Mouse (Mus musculus) neutrophil, adult 5-6 weeks (primary cell): ENCODE measurements around the gene Stard13. TPM values are rescaled to one million over a fixed set of nuclear protein-coding genes. Genes with fewer than 3 reads are reported as not detected.

Experiments
- ATAC-seq: fragments of 151-379, 151-347 bp; 2 replicates; pipeline ENCODE4 v1.8.0; 2017; ENCODE audit warnings: mild to moderate bottlenecking, moderate TSS enrichment; ENCODE audit not compliant: insufficient number of reproducible peaks, poor library complexity, low FRiP score, severe bottlenecking; ENCODE audit errors: extremely low read depth
- total RNA-seq: library from RNA; stranded (forward); fragments of 200-1000 nt; gene quantifications from 2 replicates; pipeline ENCODE4 v1.2.3, GENCODE M21; 2017

Stard13 gene
- total RNA-seq, 1 experiment from 2014 or later, result not detected

DNA sequence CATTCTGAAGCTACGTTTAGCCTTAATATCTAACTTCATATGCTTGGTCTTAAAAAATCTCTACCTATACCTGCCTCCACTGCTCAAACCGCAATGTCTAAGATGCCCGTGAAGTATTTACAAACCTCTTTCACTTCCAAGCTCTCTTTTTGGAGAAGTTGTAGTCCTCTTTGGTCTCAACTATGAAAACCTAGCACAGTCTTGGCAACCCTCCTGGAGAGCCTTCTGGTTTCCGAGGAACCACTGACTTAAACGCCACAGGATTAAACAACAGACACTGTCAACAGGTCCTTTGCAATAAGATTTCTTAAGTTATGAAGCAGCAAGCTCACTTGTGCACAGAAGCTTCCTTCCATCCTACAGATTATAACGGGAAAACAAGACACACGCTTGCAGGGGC lies 1.8 kb downstream of the Stard13 start:
- no peak for ATAC-seq

- no peak for ATAC-seq
Measured at GRCm38 (mm10) chr5:151231411-151231810, 2.2 kb downstream of the Stard13 start.

DNA sequence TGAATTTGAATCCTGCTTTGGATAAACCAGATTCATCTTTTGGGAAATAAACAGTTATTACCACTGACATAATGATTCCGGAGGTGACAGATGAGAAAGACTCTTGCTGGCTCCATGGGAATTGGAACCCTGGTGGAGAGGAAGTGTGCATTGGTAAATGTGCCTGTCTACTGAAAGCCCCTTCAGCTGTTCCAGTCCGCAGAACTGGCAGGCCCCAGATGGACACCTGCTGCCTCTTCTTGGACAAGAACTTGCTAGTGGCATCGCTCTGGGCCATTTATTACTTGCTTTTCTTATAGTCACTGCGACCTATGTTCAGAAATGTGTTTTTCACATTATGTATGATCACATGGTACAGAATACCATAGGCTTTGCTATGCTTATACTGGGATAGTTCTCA lies 3.2 kb downstream of the Stard13 start:
- ATAC-seq, result no peak

- no peak for ATAC-seq
Measured at GRCm38 (mm10) chr5:151228367-151229005, 5.2 kb downstream of the Stard13 start.

- ATAC-seq, result no peak
Measured at GRCm38 (mm10) chr5:151223696-151224366, 9.8 kb downstream of the Stard13 start.

GRCm38 (mm10) chr5:151222791-151223190 lies 10.8 kb downstream of the Stard13 start:
- no peak for ATAC-seq

DNA sequence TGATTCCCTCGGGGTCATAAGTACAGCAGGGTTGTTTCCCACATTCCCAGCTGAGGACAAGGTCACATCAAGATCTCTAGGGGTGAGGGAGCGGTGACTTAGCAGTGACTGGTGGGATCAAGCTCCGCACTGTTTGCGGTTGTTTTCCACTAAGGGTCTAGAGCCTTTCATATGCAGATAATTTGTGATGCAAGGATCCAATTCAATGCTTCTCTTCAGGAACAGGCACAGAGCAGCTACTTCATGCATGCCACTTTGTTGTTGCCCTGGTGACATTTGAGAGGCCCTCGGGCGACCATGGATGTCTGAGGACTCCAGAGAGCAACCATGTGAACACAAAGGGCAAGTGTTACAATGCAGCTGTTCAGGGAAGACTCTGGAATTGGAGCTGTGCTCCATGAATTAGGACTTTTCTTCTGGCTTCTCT lies 14.9 kb downstream of the Stard13 start:
- ATAC-seq, result no peak

DNA sequence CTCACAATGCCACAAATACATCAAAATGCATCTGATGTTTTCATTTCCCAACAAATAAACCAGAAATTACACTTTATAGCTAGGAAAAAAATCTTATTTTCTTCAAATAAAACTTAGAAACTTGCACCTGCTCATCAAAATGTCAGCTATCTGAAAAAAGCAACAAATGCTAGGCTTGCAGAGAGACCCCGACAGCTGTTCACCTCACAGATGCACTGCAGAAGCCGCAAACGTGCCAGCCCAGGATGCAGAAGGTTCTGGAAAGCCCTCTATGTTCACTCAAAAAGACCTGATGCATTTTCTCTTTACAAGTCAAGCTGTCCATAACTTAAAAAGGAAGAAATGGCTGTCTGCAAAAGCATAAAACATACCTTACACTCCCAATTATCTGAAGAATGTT lies 20.5 kb downstream of the Stard13 start:
- ATAC-seq, result no peak

DNA sequence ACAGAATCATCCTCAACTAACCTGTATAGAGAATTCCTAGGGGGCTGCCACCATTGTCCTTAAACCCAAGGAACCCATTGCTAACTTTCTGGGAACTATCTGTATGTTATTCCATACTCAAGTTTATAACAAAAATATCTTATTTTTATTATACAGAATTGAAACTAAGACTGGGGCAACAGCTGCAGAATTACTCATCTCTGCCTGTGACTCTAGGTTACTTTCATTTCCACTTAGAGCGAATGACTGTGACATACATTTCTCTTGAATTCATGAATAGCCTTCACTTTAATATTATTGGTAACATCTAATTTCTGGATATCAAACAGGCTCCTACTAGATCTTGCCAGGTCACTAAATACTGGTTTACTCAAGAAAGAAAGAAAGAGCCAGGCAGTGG lies 22.8 kb downstream of the Stard13 start:
- ATAC-seq, result no peak

GRCm38 (mm10) chr5:151210060-151210459 lies 23.6 kb downstream of the Stard13 start:
- ATAC-seq, result no peak

GRCm38 (mm10) chr5:151205017-151205416 lies 28.6 kb downstream of the Stard13 start:
- ATAC-seq, result no peak

GRCm38 (mm10) chr5:151202925-151203324 lies 30.7 kb downstream of the Stard13 start:
- ATAC-seq, result no peak

GRCm38 (mm10) chr5:151201220-151201619 lies 32.4 kb downstream of the Stard13 start:
- ATAC-seq, result no peak

DNA sequence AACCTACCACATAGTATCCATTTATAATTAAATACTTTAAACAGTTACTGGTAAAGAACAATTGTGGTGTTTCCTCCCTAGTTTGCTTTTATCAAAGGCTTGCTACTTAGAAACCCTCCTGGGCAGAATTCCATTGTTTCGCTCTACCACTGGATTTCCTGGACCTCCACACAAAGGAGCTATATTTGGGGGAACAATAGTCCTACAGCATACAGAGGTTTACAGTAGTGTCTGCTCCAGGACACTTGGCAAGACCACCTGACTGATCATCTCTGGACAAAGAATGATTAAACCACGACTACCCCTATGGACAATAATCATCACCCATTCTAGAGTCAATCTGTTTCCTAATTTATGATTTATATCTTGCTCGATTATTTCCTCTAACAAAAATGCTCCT lies 34.4 kb downstream of the Stard13 start:
- no peak for ATAC-seq

GRCm38 (mm10) chr5:151196603-151197272 lies 36.9 kb downstream of the Stard13 start:
- no peak for ATAC-seq

DNA sequence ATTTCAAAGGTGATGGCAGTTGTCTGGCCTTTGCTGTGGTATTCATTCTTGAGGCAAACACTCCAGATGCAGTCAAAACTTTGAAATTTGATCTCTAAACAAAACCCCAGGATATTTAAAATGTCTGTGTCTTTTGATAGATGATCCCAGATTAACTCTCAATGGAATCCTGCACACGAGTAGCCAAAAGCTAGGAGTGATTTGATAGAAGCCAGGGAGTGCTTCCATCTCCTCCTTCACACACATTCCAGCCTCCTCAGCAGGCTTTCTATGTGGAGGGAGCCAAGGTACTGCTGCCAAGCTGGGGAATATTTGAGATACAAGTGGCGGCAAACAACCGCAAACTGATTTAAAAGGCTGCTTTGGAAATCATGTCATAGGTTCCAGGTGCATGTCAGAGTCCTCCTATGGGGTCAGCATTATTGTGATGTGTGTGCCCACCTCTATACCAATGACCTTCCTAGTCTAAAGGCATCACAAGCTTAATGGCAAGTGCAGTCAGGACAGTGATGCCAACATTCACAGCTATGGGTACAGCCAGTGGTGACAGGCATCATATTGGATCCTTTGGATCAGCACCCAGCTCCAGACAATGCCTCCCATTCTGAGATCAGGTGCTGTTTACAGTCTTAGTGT lies 39.6 kb downstream of the Stard13 start:
- ATAC-seq, result no peak

GRCm38 (mm10) chr5:151192266-151192665 lies 41.4 kb downstream of the Stard13 start:
- no peak for ATAC-seq

DNA sequence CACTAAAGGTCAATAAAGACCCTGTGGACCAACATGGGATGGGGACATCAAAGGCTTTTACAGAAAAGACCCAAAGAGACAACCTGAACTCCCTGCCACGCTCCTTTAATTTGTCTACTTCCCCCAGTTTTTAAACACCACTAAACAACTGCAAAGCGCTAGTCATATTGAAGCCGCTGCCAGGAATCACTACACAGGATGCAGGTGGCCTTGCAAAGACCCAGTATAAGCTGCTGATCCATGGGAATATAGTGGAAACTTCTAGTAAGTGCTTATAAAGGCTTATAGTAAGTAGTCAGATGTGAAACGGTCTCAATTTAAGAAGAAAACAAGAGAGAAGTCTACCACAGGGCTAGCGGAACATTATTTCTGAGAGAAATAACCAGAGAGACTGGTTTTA lies 42.9 kb downstream of the Stard13 start:
- no peak for ATAC-seq

- ATAC-seq, result no peak
Measured at GRCm38 (mm10) chr5:151189789-151190378, 43.8 kb downstream of the Stard13 start.
